Comparison of ENCODE assay signal across 8 mouse cellular contexts in the genomic region with DNA sequence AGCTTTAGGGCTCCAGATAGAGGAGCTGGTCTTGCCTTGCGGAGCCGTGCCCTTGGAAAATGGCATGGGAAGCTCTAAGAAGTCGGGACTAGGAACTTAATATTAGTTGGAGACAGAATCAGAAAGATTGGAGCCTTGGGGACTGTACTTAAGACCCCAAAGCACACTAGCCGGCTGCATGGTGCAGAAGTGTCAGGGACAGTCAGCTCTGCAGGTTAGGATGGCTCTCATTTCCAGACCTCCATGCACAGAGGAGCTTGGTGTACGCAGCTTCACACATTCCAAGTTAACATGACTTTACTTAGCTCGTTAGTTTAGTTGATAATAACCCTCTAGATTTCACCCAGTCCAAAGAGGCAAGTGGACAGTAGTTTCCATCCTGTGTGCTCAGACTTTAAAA. TPM values are rescaled to one million over a fixed set of nuclear protein-coding genes. Genes with fewer than 3 reads are reported as not detected.
DNase-seq lines count a peak whose midpoint lies in the region; ATAC-seq and TF ChIP-seq lines count a peak whose summit lies in the region.

No protein-coding gene starts in this region.

- peak overlapping the region; percentile 72 for H3K4me2 ChIP-seq in embryonic facial prominence, embryonic 12.5 days (replicated peaks)
- peak overlapping the region; percentile 82 for H3K4me2 ChIP-seq in intestine, embryonic 15.5 days (replicated peaks)
- H3K4me2 ChIP-seq in myocyte (ENCODE audit: low read depth): peak overlapping the region; percentile 99

- peak overlapping the region; percentile 95 for H3K4me3 ChIP-seq in left cerebral cortex, adult 2 months
- H3K4me3 ChIP-seq in embryonic facial prominence, embryonic 12.5 days: peak overlapping the region; percentile 55
- H3K4me3 ChIP-seq in intestine, embryonic 15.5 days (replicated peaks): peak overlapping the region; percentile 62
- H3K4me3 ChIP-seq in myocyte: peak overlapping the region; percentile 70

- H3ac ChIP-seq in myocyte (ENCODE audit: control insufficient read depth, insufficient read length): peak overlapping the region; percentile 51

- no peak for TF ChIP-seq CTCF in left cerebral cortex, adult 2 months (IDR thresholded peaks at IDR 0.05)

- H3K27ac ChIP-seq in left cerebral cortex, adult 2 months: peak overlapping the region; percentile 87
- H3K27ac ChIP-seq in embryonic facial prominence, embryonic 12.5 days: peak overlapping the region; percentile 81; the same call in 1 of the 2 replicates
- H3K27ac ChIP-seq in intestine, embryonic 15.5 days: peak overlapping the region; percentile 90

- peak overlapping the region; percentile 66 for H3K9ac ChIP-seq in embryonic facial prominence, embryonic 12.5 days
- peak overlapping the region; percentile 74 for H3K9ac ChIP-seq in intestine, embryonic 15.5 days

- H3K79me2 ChIP-seq in myocyte (ENCODE audit: control insufficient read depth, insufficient read depth): no peaks in the 10 kb centered on the region

- 12% methylated on average over 6 of the region's 6 CpGs for WGBS in embryonic facial prominence, embryonic 12.5 days
- 5% methylated on average over 6 of the region's 6 CpGs for WGBS in intestine, embryonic 15.5 days

- no peak for DNase-seq in left cerebral cortex, adult 2 months (ENCODE audit: extremely low spot score in 1 of 2, low spot score in 2 of 2)
- DNase-seq in left cerebral cortex, adult 18-20 months (ENCODE audit: low spot score in 2 of 2): no peak
- no peak for DNase-seq in thymus, postnatal 10 days (ENCODE audit: low spot score in 2 of 2)
- DNase-seq in frontal cortex, adult 2 months (ENCODE audit: extremely low spot score in 1 of 2, low spot score in 1 of 2): no peak

- H3K27me3 ChIP-seq in embryonic facial prominence, embryonic 12.5 days: no peaks in the 10 kb centered on the region
- no peaks in the 10 kb centered on the region for H3K27me3 ChIP-seq in intestine, embryonic 15.5 days (replicated peaks)
- no peaks in the 10 kb centered on the region for H3K27me3 ChIP-seq in myocyte (ENCODE audit: control insufficient read depth, insufficient read depth, insufficient read length)

- H3K36me3 ChIP-seq in embryonic facial prominence, embryonic 12.5 days: peaks cover 20% of the 10 kb centered on the region
- peaks cover 15% of the 10 kb centered on the region for H3K36me3 ChIP-seq in intestine, embryonic 15.5 days
- peaks cover 4% of the 10 kb centered on the region for H3K36me3 ChIP-seq in myocyte (ENCODE audit: control insufficient read depth, insufficient read depth)

- no peaks in the 10 kb centered on the region for H3K9me3 ChIP-seq in embryonic facial prominence, embryonic 12.5 days
- H3K9me3 ChIP-seq in intestine, embryonic 15.5 days: no peaks in the 10 kb centered on the region

- intact Hi-C loops in left cerebral cortex, adult 2 months (cut with DNase I): no loop called here

- H3K4me1 ChIP-seq in embryonic facial prominence, embryonic 12.5 days: peaks cover 8% of the 10 kb centered on the region
- H3K4me1 ChIP-seq in intestine, embryonic 15.5 days (replicated peaks): peaks cover 7% of the 10 kb centered on the region

- ATAC-seq in embryonic facial prominence, embryonic 12.5 days (ENCODE audit: insufficient number of reproducible peaks, insufficient read depth, low FRiP score, low TSS enrichment): no peak; the same call in 1 of the 2 replicates
- peak; percentile 50; the same call in 1 of the 2 replicates for ATAC-seq in intestine, embryonic 15.5 days
- ATAC-seq in monocyte, adult 5-6 weeks (replicated peaks; ENCODE audit: insufficient number of reproducible peaks, low FRiP score, low TSS enrichment, poor library complexity, severe bottlenecking): no peak

- no peak for TF ChIP-seq POLR2A in myocyte (IDR thresholded peaks at IDR 0.05; ENCODE audit: insufficient read length, low read depth)

TF ChIP-seq in myocyte, 11 proteins besides CTCF, POLR2A, EP300 and RAD21:
- TF ChIP-seq MYOG (IDR thresholded peaks at IDR 0.05; ENCODE audit: control insufficient read depth in 1 of 3, insufficient read depth in 1 of 3, insufficient read length in 2 of 3, low read depth in 2 of 3): no peak
- no peak for TF ChIP-seq TCF12 (IDR thresholded peaks at IDR 0.05; ENCODE audit: insufficient read depth, poor library complexity, severe bottlenecking)
- TF ChIP-seq E2F4 (IDR thresholded peaks at IDR 0.05; ENCODE audit: insufficient read depth): no peak
- TF ChIP-seq SRF (IDR thresholded peaks at IDR 0.05; ENCODE audit: control insufficient read depth, insufficient read length, low read depth): no peak
- no peak for TF ChIP-seq TCF3 (IDR thresholded peaks at IDR 0.05; ENCODE audit: insufficient read length, low read depth)
- TF ChIP-seq CEBPB (IDR thresholded peaks at IDR 0.05; ENCODE audit: insufficient read depth, poor library complexity, severe bottlenecking): no peak
- no peak for TF ChIP-seq POLR2AphosphoS2 (IDR thresholded peaks at IDR 0.05; ENCODE audit: insufficient read length, low read depth)
- TF ChIP-seq REST (IDR thresholded peaks at IDR 0.05; ENCODE audit: insufficient read depth, insufficient read length): no peak
- TF ChIP-seq USF1 (IDR thresholded peaks at IDR 0.05; ENCODE audit: low read depth): no peak
- no peak for TF ChIP-seq MYOD1 (IDR thresholded peaks at IDR 0.05; ENCODE audit: control insufficient read depth in 1 of 3, insufficient read length in 2 of 3, low read depth in 2 of 3)
- no peak for TF ChIP-seq MAX (IDR thresholded peaks at IDR 0.05; ENCODE audit: low read depth)

RNA-seq across cellular contexts. Expression of a gene that starts 0.6 kb away (rescaled TPM):
- 10 to 100 TPM; 29.9 to 34.4 TPM for total RNA-seq in left cerebral cortex, adult 2 months (2021)
- total RNA-seq in left cerebral cortex, adult 18-20 months (2021): 10 to 100 TPM; 30.0 to 33.8 TPM
- 30.6 and 31.3 TPM in 2 replicates for polyA plus RNA-seq in embryonic facial prominence, embryonic 12.5 days (2016; fragmentation: Nextera tagmentation; extraction: Ambion mirVana)
- 20.1 and 21.6 TPM in 2 replicates for polyA plus RNA-seq in intestine, embryonic 15.5 days (2015; fragmentation: Nextera tagmentation; extraction: Ambion mirVana)
- 5.7 TPM for polyA plus RNA-seq in myocyte (2012; fragmentation: generic; extraction: Trizol)
- 6.3 to 15.0 TPM (median 7.4 TPM) in 3 replicates for total RNA-seq in monocyte, adult 5-6 weeks (2017)
- polyA plus RNA-seq in frontal cortex, adult 2 months (2012; rRNA removed): 46.5 and 49.4 TPM in 2 replicates
